Mouse (Mus musculus): ENCODE results near the gene Tnfrsf14. TPM values are rescaled to one million over a fixed set of nuclear protein-coding genes. Genes with fewer than 3 reads are reported as not detected.

The Tnfrsf14 gene
- polyA plus RNA-seq (2012; rRNA removed), result 122 and 308 TPM in 2 replicates
- 37.0 and 38.7 TPM in 2 replicates for polyA plus RNA-seq (2014; fragmentation: Nextera tagmentation; extraction: Ambion mirVana)

DNA sequence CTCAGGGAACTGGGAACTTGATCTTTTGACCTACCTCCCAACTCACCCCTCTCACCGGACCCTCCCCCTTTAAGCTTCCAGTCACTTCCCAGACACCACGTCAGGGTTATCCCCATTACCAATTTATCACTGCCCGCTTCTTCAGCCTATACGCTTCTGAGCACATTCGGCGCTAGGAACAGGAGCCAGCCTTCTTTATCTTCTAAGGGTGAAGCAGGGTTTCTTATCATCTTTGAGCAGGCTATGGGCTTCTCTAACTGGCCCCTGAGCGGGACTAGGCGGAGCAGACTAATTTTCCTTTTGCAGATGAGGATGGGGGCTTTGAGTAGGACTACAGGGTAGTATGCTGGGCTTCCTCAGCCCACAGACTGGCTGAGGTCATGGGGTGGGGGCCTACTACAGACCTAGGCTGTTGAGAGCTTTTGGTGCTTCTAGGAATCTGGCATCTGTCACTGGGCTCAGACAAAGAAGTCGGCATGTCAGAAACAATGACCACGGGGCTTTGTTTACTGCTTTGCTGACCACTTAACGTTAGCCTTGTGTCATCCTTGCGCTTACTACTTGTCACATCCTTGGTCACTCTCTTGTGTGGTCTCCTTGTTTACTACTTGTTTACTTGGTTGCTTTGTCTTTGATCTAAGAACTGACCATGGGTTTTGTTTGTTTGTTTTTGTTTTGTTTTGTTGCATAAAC, at the start of gene Tnfrsf14:
Gene Tnfrsf14 (minus strand): TSS at position 169 of the 693 bp plus-strand sequence.
- Histone ChIP-seq H3K4me3 (ENCODE audit: insufficient read depth in 1 of 2, low read depth in 2 of 2, low read length in 2 of 2) (peak within 1 kb of the TSS; percentile 90 to 95), H3K9ac (replicated peaks) (peak within 1 kb of the TSS; percentile 97), H3K4me1 (replicated peaks; ENCODE audit: control insufficient read depth in 2 of 2, insufficient read depth in 2 of 2, low read length in 1 of 2) (peaks cover 41 to 48% of the 10 kb centered on the region in 2 experiments), H3K27me3 (ENCODE audit: control insufficient read depth, insufficient read depth, low read length) (no peaks in the 10 kb centered on the region), H3K27ac (peak within 1 kb of the TSS; percentile 98), H3K9me3 (ENCODE audit: control insufficient read depth, low read length) (no peaks in the 10 kb centered on the region), H3K36me3 (replicated peaks; ENCODE audit: control insufficient read depth, insufficient read depth, low read depth) (peaks cover 33% of the 10 kb centered on the region), H3K4me2 (ENCODE audit: low read depth) (peak within 1 kb of the TSS; percentile 76)
- DNase-seq (ENCODE audit: low read depth in 3 of 3, low spot score in 3 of 3), result peak; percentile 79 to 85 (median 83)
- WGBS (ENCODE audit: insufficient replicate concordance), result 7% methylated on average over 12 of the region's 12 CpGs
- ATAC-seq (ENCODE audit: insufficient read depth), result peak; percentile 86
- TF ChIP-seq EP300 (IDR thresholded peaks at IDR 0.05; ENCODE audit: low read depth) (peak; percentile 90), CTCF (IDR thresholded peaks at IDR 0.05; ENCODE audit: low read depth) (no peak)

DNA sequence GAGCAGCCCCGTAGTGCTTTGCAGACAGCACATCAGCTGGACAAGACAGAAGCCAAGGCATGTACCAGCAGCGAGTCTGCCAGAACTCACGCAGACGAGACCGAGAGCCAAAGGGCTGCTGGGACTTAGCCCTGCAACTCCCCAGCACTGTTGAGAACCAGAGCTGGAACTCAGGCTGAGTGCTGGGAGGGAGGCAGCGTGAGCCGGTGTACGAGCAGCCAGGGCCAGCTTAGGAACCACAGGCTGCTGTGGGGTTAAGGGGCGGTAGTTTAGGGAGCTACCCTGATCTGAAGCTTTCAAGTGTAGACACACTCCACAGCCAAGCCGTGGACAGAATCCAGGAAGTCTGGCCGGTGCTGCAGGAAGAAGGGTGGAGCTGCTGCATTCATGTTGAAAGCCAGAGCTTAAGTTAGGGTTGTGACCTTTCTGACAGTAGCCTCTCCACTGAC, 45.8 kb upstream of the Tnfrsf14 start:
- no peaks in the 10 kb centered on the region for H3K4me1 ChIP-seq (replicated peaks; ENCODE audit: control insufficient read depth in 2 of 2, insufficient read depth in 2 of 2, low read length in 1 of 2)
- peaks cover 96% of the 10 kb centered on the region for H3K36me3 ChIP-seq (replicated peaks; ENCODE audit: control insufficient read depth, insufficient read depth, low read depth)
- H3K4me2 ChIP-seq (ENCODE audit: low read depth), result no peak overlapping the region
- 86% methylated on average over 11 of the region's 11 CpGs for WGBS (ENCODE audit: insufficient replicate concordance)
- no peak overlapping the region for H3K9ac ChIP-seq (replicated peaks)
- H3K27ac ChIP-seq, result no peak overlapping the region
- H3K9me3 ChIP-seq (ENCODE audit: control insufficient read depth, low read length), result no peaks in the 10 kb centered on the region
- H3K4me3 ChIP-seq (ENCODE audit: insufficient read depth in 1 of 2, low read depth in 2 of 2, low read length in 2 of 2), result no peak overlapping the region
- DNase-seq (ENCODE audit: low read depth in 3 of 3, low spot score in 3 of 3) (no peak), ATAC-seq (ENCODE audit: insufficient read depth) (no peak)
- no peaks in the 10 kb centered on the region for H3K27me3 ChIP-seq (ENCODE audit: control insufficient read depth, insufficient read depth, low read length)
- TF ChIP-seq CTCF (IDR thresholded peaks at IDR 0.05; ENCODE audit: low read depth), result no peak
- TF ChIP-seq EP300 (IDR thresholded peaks at IDR 0.05; ENCODE audit: low read depth), result no peak

DNA sequence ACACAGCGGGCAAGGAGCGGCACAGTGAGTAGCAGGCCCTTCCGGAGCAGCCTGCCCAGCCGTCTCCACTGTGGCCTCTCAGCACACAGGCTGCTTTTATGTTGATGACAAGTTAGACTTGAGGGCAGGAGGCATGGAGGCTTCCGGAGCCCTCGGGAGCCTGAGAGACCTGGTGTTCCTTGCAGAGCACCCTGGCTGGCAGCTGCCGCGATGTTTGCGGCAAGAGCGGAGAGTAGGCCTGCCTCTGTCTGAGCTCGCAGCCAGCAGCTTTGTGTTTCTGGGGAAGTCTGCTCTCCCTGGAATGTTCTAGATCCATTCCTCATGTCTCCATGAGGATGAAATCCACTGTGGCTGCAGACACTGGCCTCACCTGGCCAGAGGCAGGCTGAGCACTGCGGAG, 44.2 kb upstream of the Tnfrsf14 start:
- Histone ChIP-seq H3K4me1 (replicated peaks; ENCODE audit: control insufficient read depth in 2 of 2, insufficient read depth in 2 of 2, low read length in 1 of 2) (no peaks in the 10 kb centered on the region), H3K9ac (replicated peaks) (no peak overlapping the region), H3K4me2 (ENCODE audit: low read depth) (no peak overlapping the region), H3K27me3 (ENCODE audit: control insufficient read depth, insufficient read depth, low read length) (no peaks in the 10 kb centered on the region), H3K4me3 (ENCODE audit: insufficient read depth in 1 of 2, low read depth in 2 of 2, low read length in 2 of 2) (no peak overlapping the region), H3K36me3 (replicated peaks; ENCODE audit: control insufficient read depth, insufficient read depth, low read depth) (peaks cover 92% of the 10 kb centered on the region), H3K27ac (no peak overlapping the region), H3K9me3 (ENCODE audit: control insufficient read depth, low read length) (no peaks in the 10 kb centered on the region)
- 94% methylated on average over 12 of the region's 12 CpGs for WGBS (ENCODE audit: insufficient replicate concordance)
- no peak for ATAC-seq (ENCODE audit: insufficient read depth)
- TF ChIP-seq CTCF (IDR thresholded peaks at IDR 0.05; ENCODE audit: low read depth) (no peak), EP300 (IDR thresholded peaks at IDR 0.05; ENCODE audit: low read depth) (no peak)
- no peak for DNase-seq (ENCODE audit: low read depth in 3 of 3, low spot score in 3 of 3)

DNA sequence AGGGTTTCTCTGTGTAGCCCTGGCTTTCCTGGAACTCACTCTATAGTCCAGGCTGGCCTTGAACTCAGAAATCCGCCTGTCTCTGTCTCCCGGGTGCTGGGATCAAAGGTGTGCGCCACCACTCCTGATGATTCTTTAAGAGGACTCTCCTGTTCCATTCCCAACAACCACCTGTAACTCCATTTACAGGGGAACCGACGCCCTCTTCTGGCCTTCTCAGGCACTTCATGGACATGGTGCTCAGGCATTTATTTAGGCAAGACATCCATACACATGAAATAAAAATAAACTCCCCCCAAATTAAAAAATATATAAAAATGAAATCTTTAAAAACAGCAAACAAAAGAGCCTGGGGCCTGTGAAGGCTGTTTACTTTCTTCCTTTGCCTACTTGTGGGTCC, 38.8 kb upstream of the Tnfrsf14 start:
- Histone ChIP-seq H3K27ac (no peak overlapping the region), H3K4me2 (ENCODE audit: low read depth) (no peak overlapping the region), H3K9ac (replicated peaks) (no peak overlapping the region), H3K4me3 (ENCODE audit: insufficient read depth in 1 of 2, low read depth in 2 of 2, low read length in 2 of 2) (no peak overlapping the region), H3K36me3 (replicated peaks; ENCODE audit: control insufficient read depth, insufficient read depth, low read depth) (peaks cover 56% of the 10 kb centered on the region), H3K9me3 (ENCODE audit: control insufficient read depth, low read length) (no peaks in the 10 kb centered on the region), H3K4me1 (replicated peaks; ENCODE audit: control insufficient read depth in 2 of 2, insufficient read depth in 2 of 2, low read length in 1 of 2) (peaks cover 11 to 18% of the 10 kb centered on the region in 2 experiments), H3K27me3 (ENCODE audit: control insufficient read depth, insufficient read depth, low read length) (peaks cover 13% of the 10 kb centered on the region)
- 63% methylated on average over 5 of the region's 5 CpGs for WGBS (ENCODE audit: insufficient replicate concordance)
- peak; percentile 61 for TF ChIP-seq CTCF (IDR thresholded peaks at IDR 0.05; ENCODE audit: low read depth)
- TF ChIP-seq EP300 (IDR thresholded peaks at IDR 0.05; ENCODE audit: low read depth), result no peak
- DNase-seq (ENCODE audit: low read depth in 3 of 3, low spot score in 3 of 3), result peak in 1 of 3 experiments; percentile 40
- no peak for ATAC-seq (ENCODE audit: insufficient read depth)

DNA sequence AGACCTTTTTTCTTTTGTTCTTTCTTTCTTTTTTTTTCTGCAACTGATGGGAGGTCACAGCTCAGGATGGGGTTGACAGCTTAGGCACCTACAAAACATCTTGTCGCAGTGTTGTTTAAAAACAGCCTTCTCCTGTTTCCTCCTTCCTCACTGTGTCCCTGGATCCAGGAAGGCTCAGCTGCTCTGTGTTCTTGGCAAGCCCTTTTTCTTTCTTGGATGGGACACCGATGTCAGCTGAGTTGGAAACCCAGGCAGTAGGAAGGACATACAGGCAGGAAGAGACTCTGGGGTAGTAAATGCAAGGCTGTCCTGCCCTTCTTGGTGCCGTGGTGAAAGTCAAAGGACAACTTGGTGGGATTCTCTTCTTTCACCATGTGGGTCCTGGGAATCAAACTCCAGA, 37.5 kb upstream of the Tnfrsf14 start:
- Histone ChIP-seq H3K4me2 (ENCODE audit: low read depth) (peak overlapping the region; percentile 96), H3K27ac (peak overlapping the region; percentile 89; the same call in 1 of the 2 replicates), H3K36me3 (replicated peaks; ENCODE audit: control insufficient read depth, insufficient read depth, low read depth) (peaks cover 43% of the 10 kb centered on the region), H3K9ac (replicated peaks) (peak overlapping the region; percentile 97), H3K4me3 (ENCODE audit: insufficient read depth in 1 of 2, low read depth in 2 of 2, low read length in 2 of 2) (peak overlapping the region; percentile 92 to 93; a peak in 3 of 4 replicates), H3K9me3 (ENCODE audit: control insufficient read depth, low read length) (no peaks in the 10 kb centered on the region), H3K4me1 (replicated peaks; ENCODE audit: control insufficient read depth in 2 of 2, insufficient read depth in 2 of 2, low read length in 1 of 2) (peaks cover 11 to 18% of the 10 kb centered on the region in 2 experiments), H3K27me3 (ENCODE audit: control insufficient read depth, insufficient read depth, low read length) (peaks cover 26% of the 10 kb centered on the region)
- ATAC-seq (ENCODE audit: insufficient read depth) (no peak), DNase-seq (ENCODE audit: low read depth in 3 of 3, low spot score in 3 of 3) (no peak)
- no peak for TF ChIP-seq CTCF (IDR thresholded peaks at IDR 0.05; ENCODE audit: low read depth)
- no peak for TF ChIP-seq EP300 (IDR thresholded peaks at IDR 0.05; ENCODE audit: low read depth)
- WGBS (ENCODE audit: insufficient replicate concordance), result 81% methylated on average over 3 of the region's 3 CpGs
